Mouse (Mus musculus) heart, adult 2 months (tissue): Measurements from ENCODE around the gene Ms4a6c.

Experiments
- CTCF ChIP-seq: fragments of 200-600 bp; IDR thresholded peaks from 2 replicates; pipeline ENCODE4 v1.8.1; 2022; ENCODE audit warnings: antibody characterized with exemption, mild to moderate bottlenecking, moderate library complexity
- POLR2A ChIP-seq: fragments of 200-500 bp; IDR thresholded peaks from 2 replicates; pipeline ENCODE4 v1.6.1; 2011; ENCODE audit warnings: mild to moderate bottlenecking, low read depth, low read length, control low read depth; ENCODE audit not compliant: insufficient read depth

- no peak for TF ChIP-seq CTCF
- TF ChIP-seq POLR2A, result no peak
Measured at GRCm38 (mm10) chr19:11485266-11485665, 16.1 kb downstream of the Ms4a6c start.
